ENCODE assay signal across 8 mouse cellular contexts in genomic region chr7:27310306-27310705, GRCm38 (mm10). TPM values are rescaled to one million over a fixed set of nuclear protein-coding genes. Genes with fewer than 3 reads are reported as not detected.
DNase-seq lines count a peak whose midpoint lies in the region; ATAC-seq and TF ChIP-seq lines count a peak whose summit lies in the region.

No protein-coding gene starts in this region.

- H3K4me2 ChIP-seq in kidney, embryonic 16.5 days (replicated peaks; ENCODE audit: low read depth, low read length): peak overlapping the region; percentile 56
- peak overlapping the region; percentile 49 for H3K4me2 ChIP-seq in midbrain, embryonic 11.5 days

- intact Hi-C loops in heart, adult 2 months (cut with DNase I): no loop called here

- no peak overlapping the region for H3K9ac ChIP-seq in heart, adult 2 months (ENCODE audit: low read depth, low read length)
- H3K9ac ChIP-seq in kidney, embryonic 16.5 days (replicated peaks; ENCODE audit: low read length): peak overlapping the region; percentile 54
- peak overlapping the region; percentile 20; the same call in 1 of the 2 replicates for H3K9ac ChIP-seq in midbrain, embryonic 11.5 days (ENCODE audit: low read length)

- H3K27me3 ChIP-seq in kidney, adult 2 months (replicated peaks; ENCODE audit: control insufficient read depth, insufficient read depth, low read length): no peaks in the 10 kb centered on the region
- H3K27me3 ChIP-seq in heart, adult 2 months (ENCODE audit: control insufficient read depth, insufficient read depth, low read length): no peaks in the 10 kb centered on the region
- no peaks in the 10 kb centered on the region; the same call in 1 of the 2 replicates for H3K27me3 ChIP-seq in kidney, embryonic 16.5 days (ENCODE audit: insufficient read depth, low read length)
- H3K27me3 ChIP-seq in midbrain, embryonic 11.5 days (ENCODE audit: control insufficient read depth, insufficient read depth, low read length): peaks cover 13% of the 10 kb centered on the region

- peak; percentile 37 for ATAC-seq in kidney, embryonic 16.5 days (ENCODE audit: low FRiP score, low TSS enrichment)
- ATAC-seq in midbrain, embryonic 11.5 days (ENCODE audit: low FRiP score): peak; percentile 20; the same call in 1 of the 2 replicates
- ATAC-seq in frontal cortex, adult (ENCODE audit: low TSS enrichment): no peak; the same call in 1 of the 2 replicates

- 0 out of 2 replicates have a peak, but pooled peaks have one; percentile 26 for TF ChIP-seq EP300 in heart, adult 2 months (IDR thresholded peaks at IDR 0.05; ENCODE audit: insufficient read depth, low read depth, low read length)

- peaks cover 16% of the 10 kb centered on the region for H3K9me3 ChIP-seq in kidney, embryonic 16.5 days (ENCODE audit: low read length)
- H3K9me3 ChIP-seq in midbrain, embryonic 11.5 days (ENCODE audit: control insufficient read depth, low read length): peaks cover 3% of the 10 kb centered on the region; the same call in 1 of the 2 replicates

- no peak for TF ChIP-seq CTCF in kidney, adult 2 months (conservative IDR thresholded peaks at IDR 0.05; ENCODE audit: insufficient read depth, insufficient read length, low read depth, low read length)
- TF ChIP-seq CTCF in brain, embryonic 14.5 days (IDR thresholded peaks at IDR 0.05; ENCODE audit: borderline replicate concordance, extremely low read depth, insufficient read depth, insufficient read length): no peak
- no peak; the same call in 1 of the 2 replicates for TF ChIP-seq CTCF in heart, adult 2 months (IDR thresholded peaks at IDR 0.05)

- no peak overlapping the region for H3K4me3 ChIP-seq in kidney, adult 2 months (ENCODE audit: insufficient read depth, low read depth, low read length)
- no peak overlapping the region for H3K4me3 ChIP-seq in heart, adult 2 months
- peak overlapping the region; percentile 36 for H3K4me3 ChIP-seq in kidney, embryonic 16.5 days (ENCODE audit: low read length)
- peak overlapping the region; percentile 22 for H3K4me3 ChIP-seq in midbrain, embryonic 11.5 days (ENCODE audit: low read depth, low read length)

- no peaks in the 10 kb centered on the region for H3K36me3 ChIP-seq in kidney, adult 2 months (ENCODE audit: control insufficient read depth, insufficient read depth, low read length)
- H3K36me3 ChIP-seq in heart, adult 2 months (ENCODE audit: control insufficient read depth, insufficient read depth, low read length): peaks cover 5% of the 10 kb centered on the region; the same call in 1 of the 2 replicates
- peaks cover 13% of the 10 kb centered on the region for H3K36me3 ChIP-seq in kidney, embryonic 16.5 days (ENCODE audit: insufficient read depth, low read length)
- H3K36me3 ChIP-seq in midbrain, embryonic 11.5 days (ENCODE audit: control insufficient read depth, insufficient read depth, low read length): no peaks in the 10 kb centered on the region

- H3K27ac ChIP-seq in kidney, adult 2 months (ENCODE audit: insufficient read depth, low read depth, low read length): no peak overlapping the region
- no peak overlapping the region for H3K27ac ChIP-seq in heart, adult 2 months
- H3K27ac ChIP-seq in kidney, embryonic 16.5 days (ENCODE audit: low read length): no peak overlapping the region
- H3K27ac ChIP-seq in midbrain, embryonic 11.5 days (ENCODE audit: low read depth, low read length): no peak overlapping the region

- H3K79me2 ChIP-seq in heart, adult 2 months (replicated peaks; ENCODE audit: control insufficient read depth, insufficient read depth, low read length): no peaks in the 10 kb centered on the region

- 18% methylated on average over 17 of the region's 17 CpGs for WGBS in kidney, adult 2 months
- WGBS in heart, adult 2 months: 29% methylated on average over 17 of the region's 17 CpGs
- WGBS in kidney, embryonic 16.5 days: 7% methylated on average over 17 of the region's 17 CpGs
- 6% methylated on average over 17 of the region's 17 CpGs for WGBS in midbrain, embryonic 11.5 days

- peaks cover 4% of the 10 kb centered on the region; the same call in 1 of the 2 replicates for H3K4me1 ChIP-seq in kidney, adult 2 months (ENCODE audit: control insufficient read depth, insufficient read depth, low read length)
- H3K4me1 ChIP-seq in heart, adult 2 months (ENCODE audit: control insufficient read depth, insufficient read depth, low read length): peaks cover 7% of the 10 kb centered on the region
- H3K4me1 ChIP-seq in kidney, embryonic 16.5 days (ENCODE audit: insufficient read depth, low read length): peaks cover 12% of the 10 kb centered on the region; the same call in 1 of the 2 replicates
- H3K4me1 ChIP-seq in midbrain, embryonic 11.5 days (ENCODE audit: control insufficient read depth, insufficient read depth, low read length): peaks cover 8% of the 10 kb centered on the region

- no peak for TF ChIP-seq POLR2A in kidney, adult 2 months (IDR thresholded peaks at IDR 0.05; ENCODE audit: low read depth, low read length)
- no peak for TF ChIP-seq POLR2A in brain, embryonic 14.5 days (IDR thresholded peaks at IDR 0.05; ENCODE audit: borderline replicate concordance, extremely low read depth, insufficient read depth, insufficient read length, poor library complexity, severe bottlenecking)
- no peak for TF ChIP-seq POLR2A in heart, adult 2 months (IDR thresholded peaks at IDR 0.05; ENCODE audit: insufficient read depth, low read depth, low read length)

- DNase-seq in kidney, adult 2 months: peak; percentile 38
- no peak for DNase-seq in kidney, adult 11 months
- peak; percentile 82 for DNase-seq in brain, embryonic 14.5 days (ENCODE audit: low read depth)
- peak; percentile 73 to 77 for DNase-seq in heart, adult 2 months
- DNase-seq in midbrain, embryonic 11.5 days (ENCODE audit: low spot score, missing footprints): peak; percentile 89
- DNase-seq in right cerebral cortex, postnatal 36 days (ENCODE audit: low spot score in 2 of 2): no peak

RNA-seq across cellular contexts. Expression of gene Ltbp4, which starts 27.2 kb away (rescaled TPM):
- polyA plus RNA-seq in kidney, adult 2 months (2012; rRNA removed): 76.9 and 84.7 TPM in 2 replicates
- polyA plus RNA-seq in brain, embryonic 14.5 days (2012; rRNA removed): 24.3 and 24.4 TPM in 2 replicates
- total RNA-seq in heart, adult 2 months (2021): 100 to 1,000 TPM; 187 to 221 TPM
- polyA plus RNA-seq in heart, adult 2 months (2012; rRNA removed): 349 and 374 TPM in 2 replicates
- 45.9 and 55.8 TPM in 2 replicates for polyA plus RNA-seq in kidney, embryonic 16.5 days (2015; fragmentation: Nextera tagmentation; extraction: Ambion mirVana)
- 2.9 and 5.8 TPM in 2 replicates for polyA plus RNA-seq in midbrain, embryonic 11.5 days (2014; fragmentation: Nextera tagmentation; extraction: Ambion mirVana)

RNA-seq across cellular contexts. Expression of gene Shkbp1, which starts 45.5 kb away (rescaled TPM):
- polyA plus RNA-seq in kidney, adult 2 months (2012; rRNA removed): 39.2 and 45.5 TPM in 2 replicates
- polyA plus RNA-seq in brain, embryonic 14.5 days (2012; rRNA removed): 142 and 232 TPM in 2 replicates
- 1 to 10 TPM; 4.6 to 7.1 TPM for total RNA-seq in heart, adult 2 months (2021)
- 17.3 and 20.2 TPM in 2 replicates for polyA plus RNA-seq in heart, adult 2 months (2012; rRNA removed)
- 51.4 and 56.9 TPM in 2 replicates for polyA plus RNA-seq in kidney, embryonic 16.5 days (2015; fragmentation: Nextera tagmentation; extraction: Ambion mirVana)
- polyA plus RNA-seq in midbrain, embryonic 11.5 days (2014; fragmentation: Nextera tagmentation; extraction: Ambion mirVana): 45.9 and 50.7 TPM in 2 replicates

RNA-seq across cellular contexts. Expression of gene Gm20479, which starts 46.9 kb away (rescaled TPM):
- polyA plus RNA-seq in kidney, adult 2 months (2012; rRNA removed): 0.39 TPM in 1 of 2 replicates, not detected in the other
- 0.20 TPM in 1 of 2 replicates, not detected in the other for polyA plus RNA-seq in brain, embryonic 14.5 days (2012; rRNA removed)
- under 1 TPM in 1 of 2 experiments, not detected in 1; 0.52 TPM for total RNA-seq in heart, adult 2 months (2021)
- not detected in 2 replicates for polyA plus RNA-seq in heart, adult 2 months (2012; rRNA removed)
- polyA plus RNA-seq in kidney, embryonic 16.5 days (2015; fragmentation: Nextera tagmentation; extraction: Ambion mirVana): 0.64 and 0.80 TPM in 2 replicates
- polyA plus RNA-seq in midbrain, embryonic 11.5 days (2014; fragmentation: Nextera tagmentation; extraction: Ambion mirVana): not detected in 2 replicates

RNA-seq across cellular contexts. Expression of gene Numbl, which starts 52.1 kb away (rescaled TPM):
- 6.0 and 7.9 TPM in 2 replicates for polyA plus RNA-seq in kidney, adult 2 months (2012; rRNA removed)
- polyA plus RNA-seq in brain, embryonic 14.5 days (2012; rRNA removed): 109 and 112 TPM in 2 replicates
- 1 to 10 TPM; 3.7 to 6.1 TPM for total RNA-seq in heart, adult 2 months (2021)
- polyA plus RNA-seq in heart, adult 2 months (2012; rRNA removed): 7.8 and 9.7 TPM in 2 replicates
- polyA plus RNA-seq in kidney, embryonic 16.5 days (2015; fragmentation: Nextera tagmentation; extraction: Ambion mirVana): 13.5 and 16.4 TPM in 2 replicates
- polyA plus RNA-seq in midbrain, embryonic 11.5 days (2014; fragmentation: Nextera tagmentation; extraction: Ambion mirVana): 16.9 and 17.7 TPM in 2 replicates

Comparison
In these comparisons a context has a peak if more than half of its experiments do, and no peak if none do; other contexts are left out.
1. DNase-seq: peak in kidney, adult 2 months (single experiment), brain, embryonic 14.5 days (single experiment), heart, adult 2 months (2 of 2) and midbrain, embryonic 11.5 days (single experiment); none in kidney, adult 11 months (single experiment) and right cerebral cortex, postnatal 36 days (0 of 2).
2. H3K4me3 ChIP-seq: peak in kidney, embryonic 16.5 days (single experiment) and midbrain, embryonic 11.5 days (single experiment); none in kidney, adult 2 months (single experiment) and heart, adult 2 months (single experiment).